Mouse (Mus musculus): ENCODE results near the gene Ric3. TPM values are rescaled to one million over a fixed set of nuclear protein-coding genes. Genes with fewer than 3 reads are reported as not detected.

Ric3 gene
- total and polyA plus RNA-seq, 2 experiments from 2014 or later, result 32.4 to 61.0 TPM

GRCm38 (mm10) chr7:109014851-109015250 is 68.3 kb downstream of the Ric3 start:
- Histone ChIP-seq H3K4me1 (ENCODE audit: insufficient read depth) (peaks cover 24% of the 10 kb centered on the region), H3K4me2 (ENCODE audit: low read depth) (no peak overlapping the region), H3K27ac (ENCODE audit: low read depth, low read length) (no peak overlapping the region), H3K4me3 (ENCODE audit: low read depth, low read length) (no peak overlapping the region), H3K9me3 (ENCODE audit: low read length) (no peaks in the 10 kb centered on the region), H3K9ac (no peak overlapping the region), H3K36me3 (ENCODE audit: insufficient read depth) (no peaks in the 10 kb centered on the region), H3K27me3 (ENCODE audit: insufficient read depth, low read length) (no peaks in the 10 kb centered on the region)
- no peak for ATAC-seq
- no peak for TF ChIP-seq CTCF (IDR thresholded peaks at IDR 0.05; ENCODE audit: low read depth)
- DNase-seq, result no peak
- 81% methylated on average over 7 of the region's 7 CpGs for WGBS

- 23% methylated on average over 4 of the region's 4 CpGs for WGBS
- peak; percentile 24 for DNase-seq
- Histone ChIP-seq H3K4me1 (ENCODE audit: insufficient read depth) (peaks cover 24% of the 10 kb centered on the region), H3K36me3 (ENCODE audit: insufficient read depth) (no peaks in the 10 kb centered on the region), H3K4me3 (ENCODE audit: low read depth, low read length) (0 out of 2 replicates have a peak overlapping the region, but pooled peaks have one; percentile 3), H3K9me3 (ENCODE audit: low read length) (no peaks in the 10 kb centered on the region), H3K4me2 (ENCODE audit: low read depth) (peak overlapping the region; percentile 80), H3K27ac (ENCODE audit: low read depth, low read length) (peak overlapping the region; percentile 93; the same call in 1 of the 2 replicates), H3K27me3 (ENCODE audit: insufficient read depth, low read length) (no peaks in the 10 kb centered on the region), H3K9ac (peak overlapping the region; percentile 31; the same call in 1 of the 2 replicates)
- no peak for ATAC-seq
- TF ChIP-seq CTCF (IDR thresholded peaks at IDR 0.05; ENCODE audit: low read depth), result peak; percentile 32; the same call in 1 of the 2 replicates
Measured at GRCm38 (mm10) chr7:109012998-109013625, 70.0 kb downstream of the Ric3 start.

GRCm38 (mm10) chr7:109012575-109012974 is 70.6 kb downstream of the Ric3 start:
- DNase-seq (no peak), ATAC-seq (no peak)
- TF ChIP-seq CTCF (IDR thresholded peaks at IDR 0.05; ENCODE audit: low read depth), result no peak
- H3K27ac ChIP-seq (ENCODE audit: low read depth, low read length), result peak overlapping the region; percentile 93
- peak overlapping the region; percentile 80 for H3K4me2 ChIP-seq (ENCODE audit: low read depth)
- H3K4me3 ChIP-seq (ENCODE audit: low read depth, low read length), result no peak overlapping the region; the same call in 1 of the 2 replicates
- H3K4me1 ChIP-seq (ENCODE audit: insufficient read depth), result peaks cover 24% of the 10 kb centered on the region
- no peaks in the 10 kb centered on the region for H3K27me3 ChIP-seq (ENCODE audit: insufficient read depth, low read length)
- no peaks in the 10 kb centered on the region for H3K9me3 ChIP-seq (ENCODE audit: low read length)
- WGBS, result 61% methylated on average over 1 of the region's 1 CpGs
- 0 out of 2 replicates have a peak overlapping the region, but pooled peaks have one; percentile 92 for H3K9ac ChIP-seq
- H3K36me3 ChIP-seq (ENCODE audit: insufficient read depth), result no peaks in the 10 kb centered on the region

- Histone ChIP-seq H3K9me3 (ENCODE audit: low read length) (no peaks in the 10 kb centered on the region), H3K4me1 (ENCODE audit: insufficient read depth) (peaks cover 22% of the 10 kb centered on the region), H3K27me3 (ENCODE audit: insufficient read depth, low read length) (no peaks in the 10 kb centered on the region), H3K9ac (peak overlapping the region; percentile 92), H3K4me3 (ENCODE audit: low read depth, low read length) (peak overlapping the region; percentile 68), H3K27ac (ENCODE audit: low read depth, low read length) (peak overlapping the region; percentile 93), H3K36me3 (ENCODE audit: insufficient read depth) (no peaks in the 10 kb centered on the region), H3K4me2 (ENCODE audit: low read depth) (peak overlapping the region; percentile 80)
- DNase-seq (peak; percentile 82), ATAC-seq (peak; percentile 85)
- WGBS, result 22% methylated on average over 8 of the region's 8 CpGs
- no peak for TF ChIP-seq CTCF (IDR thresholded peaks at IDR 0.05; ENCODE audit: low read depth)
Measured at GRCm38 (mm10) chr7:109011596-109012180, 71.4 kb downstream of the Ric3 start.

- WGBS, result 1% methylated on average over 79 of the region's 82 CpGs
- H3K36me3 ChIP-seq (ENCODE audit: insufficient read depth), result no peaks in the 10 kb centered on the region
- peaks cover 18% of the 10 kb centered on the region for H3K4me1 ChIP-seq (ENCODE audit: insufficient read depth)
- peak overlapping the region; percentile 80 for H3K4me2 ChIP-seq (ENCODE audit: low read depth)
- H3K4me3 ChIP-seq (ENCODE audit: low read depth, low read length), result peak overlapping the region; percentile 68
- H3K9me3 ChIP-seq (ENCODE audit: low read length), result no peaks in the 10 kb centered on the region
- H3K9ac ChIP-seq, result peak overlapping the region; percentile 92
- DNase-seq, result peak; percentile 78
- no peaks in the 10 kb centered on the region for H3K27me3 ChIP-seq (ENCODE audit: insufficient read depth, low read length)
- TF ChIP-seq CTCF (IDR thresholded peaks at IDR 0.05; ENCODE audit: low read depth), result peak; percentile 32; the same call in 1 of the 2 replicates
- ATAC-seq, result peak; percentile 72
- peak overlapping the region; percentile 93 for H3K27ac ChIP-seq (ENCODE audit: low read depth, low read length)
Measured at GRCm38 (mm10) chr7:109010720-109011595, 72.2 kb downstream of the Ric3 start.

GRCm38 (mm10) chr7:109009260-109009659 is 73.9 kb downstream of the Ric3 start:
- no peak overlapping the region for H3K9ac ChIP-seq
- no peak overlapping the region for H3K4me2 ChIP-seq (ENCODE audit: low read depth)
- no peak for DNase-seq
- no peaks in the 10 kb centered on the region for H3K27me3 ChIP-seq (ENCODE audit: insufficient read depth, low read length)
- WGBS, result 93% methylated on average over 1 of the region's 1 CpGs
- H3K36me3 ChIP-seq (ENCODE audit: insufficient read depth), result no peaks in the 10 kb centered on the region
- no peak overlapping the region for H3K27ac ChIP-seq (ENCODE audit: low read depth, low read length)
- no peaks in the 10 kb centered on the region for H3K9me3 ChIP-seq (ENCODE audit: low read length)
- no peak for TF ChIP-seq CTCF (IDR thresholded peaks at IDR 0.05; ENCODE audit: low read depth)
- peaks cover 18% of the 10 kb centered on the region for H3K4me1 ChIP-seq (ENCODE audit: insufficient read depth)
- ATAC-seq, result no peak
- no peak overlapping the region for H3K4me3 ChIP-seq (ENCODE audit: low read depth, low read length)

Data from forebrain, postnatal 0 days (tissue).